Mouse (Mus musculus): ENCODE data around the gene Zfp541.

DNA sequence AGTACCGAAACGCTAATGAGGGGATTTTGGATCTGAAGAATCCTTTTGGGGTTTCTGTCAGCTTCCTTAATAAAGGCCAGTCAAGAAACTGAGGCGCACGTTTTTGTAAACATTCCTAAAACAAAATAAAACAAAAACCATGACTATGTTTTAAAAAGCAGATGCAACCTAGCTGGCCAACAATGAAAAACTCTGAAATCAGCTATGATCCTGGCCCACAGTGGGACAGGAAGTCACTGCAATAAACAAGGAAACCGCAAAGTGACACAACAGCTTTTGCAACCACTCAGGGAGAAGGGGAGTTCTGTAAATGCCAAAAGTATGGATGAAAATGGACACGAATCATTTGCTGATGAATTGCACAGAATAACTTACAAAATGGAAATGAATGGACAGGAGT lies 8.5 kb upstream of the Zfp541 start:
- TF ChIP-seq POLR2A (IDR thresholded peaks at IDR 0.05; ENCODE audit: borderline replicate concordance, extremely low read depth, insufficient read depth, insufficient read length, poor library complexity, severe bottlenecking) (no peak), CTCF (IDR thresholded peaks at IDR 0.05; ENCODE audit: borderline replicate concordance, extremely low read depth, insufficient read depth, insufficient read length) (no peak)

All from brain, embryonic 14.5 days (tissue).